Mouse (Mus musculus) testis, adult 2 months (tissue): ENCODE measurements around the gene Kcnt1.
A peak's percentile ranks its signal among the peaks of the same experiment; 100 is the strongest.

Source experiments
- CTCF ChIP-seq: fragments of 200-500 bp; IDR thresholded peaks from 2 replicates; pipeline ENCODE4 v1.5.1; 2012; ENCODE audit warnings: low read depth, mild to moderate bottlenecking, inconsistent platforms, low read length, moderate library complexity; ENCODE audit not compliant: control insufficient read depth, insufficient read depth, insufficient replicate concordance
- POLR2A ChIP-seq: fragments of 200-500 bp; IDR thresholded peaks from 2 replicates; pipeline ENCODE4 v1.6.1; 2012; ENCODE audit warnings: low read depth, mild to moderate bottlenecking, inconsistent platforms, low read length, moderate library complexity; ENCODE audit not compliant: control insufficient read depth

DNA sequence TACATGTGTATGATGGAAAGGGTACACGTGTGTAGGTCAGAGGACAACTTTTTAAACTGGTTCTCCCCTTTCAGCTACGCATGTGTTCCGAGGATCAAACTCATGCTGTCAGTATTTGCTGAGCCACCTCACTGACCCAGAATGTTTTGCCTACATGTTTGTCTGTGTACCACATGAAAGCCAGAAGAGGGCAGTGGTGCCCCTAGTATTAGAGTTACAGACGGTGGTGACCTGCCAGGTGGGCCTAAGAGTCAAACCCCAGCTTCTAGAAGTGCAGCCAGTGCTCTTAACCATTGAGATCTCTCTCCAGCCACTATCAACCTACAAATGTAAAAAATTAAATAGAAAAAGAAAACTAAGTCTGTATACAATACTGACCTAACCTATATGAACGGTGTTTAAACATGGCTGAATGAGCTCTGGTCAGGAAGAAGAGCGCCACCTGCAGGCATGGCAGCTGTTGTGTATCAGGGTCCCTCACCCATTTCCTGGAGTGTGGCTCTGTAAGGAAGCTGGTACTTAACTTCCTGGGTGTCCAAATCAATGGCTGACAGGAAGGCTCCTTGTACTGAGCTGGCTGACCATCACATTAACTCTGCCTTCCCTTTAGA lies 67.8 kb downstream of the Kcnt1 start:
- TF ChIP-seq CTCF, result peak; percentile 34; the same call in 1 of the 2 replicates
- TF ChIP-seq POLR2A, result no peak
